Mouse (Mus musculus): Measurements from ENCODE around the gene Trim47.

Gene Trim47

DNA sequence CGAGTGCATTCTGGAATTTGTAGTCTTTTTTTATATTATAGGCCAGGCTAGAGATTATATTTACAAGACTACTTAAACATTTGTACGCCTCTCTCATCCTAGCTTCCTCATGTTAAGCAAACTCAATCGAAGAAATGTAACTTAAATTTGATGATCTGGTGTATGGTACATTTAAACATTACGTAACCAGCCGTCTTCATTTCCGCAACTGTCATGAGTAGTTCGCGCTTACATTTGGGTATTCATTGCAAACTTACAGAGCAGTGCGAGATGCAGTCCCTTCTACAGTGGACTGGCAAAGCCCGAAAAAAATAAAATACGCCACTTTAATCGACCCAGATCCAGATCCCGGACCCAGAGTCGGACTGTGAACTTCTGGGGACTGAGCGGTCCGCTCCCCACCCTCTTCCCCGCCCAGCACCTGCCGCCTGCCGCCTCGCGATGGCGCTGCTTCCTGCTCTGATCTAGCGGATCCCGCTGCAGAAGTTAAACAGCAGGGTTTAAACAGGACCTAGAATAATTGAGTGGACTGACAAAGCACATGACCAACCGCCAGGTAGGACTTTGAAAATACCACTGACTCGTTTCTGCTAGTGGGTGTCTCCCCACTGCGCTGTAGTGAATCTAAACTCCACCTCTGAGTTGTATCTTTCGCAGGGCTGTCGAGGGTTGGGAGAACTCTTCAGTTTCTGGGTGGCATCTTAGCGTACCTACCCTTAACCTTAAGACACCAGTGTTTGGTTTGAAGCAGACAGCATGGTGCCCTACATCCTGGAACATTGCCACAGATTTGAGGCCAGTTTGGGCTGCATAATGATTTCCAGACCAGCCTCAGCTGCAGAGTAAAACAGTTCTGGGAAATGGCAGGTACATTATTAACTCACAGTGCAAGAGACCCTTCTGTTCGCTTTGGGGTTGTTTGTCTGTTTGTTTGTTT is 39.5 kb downstream of the Trim47 start:
- peak; percentile 92 for DNase-seq

GRCm38 (mm10) chr11:116086258-116087193 is 40.5 kb downstream of the Trim47 start, which contains the start of gene Wbp2:
Wbp2 (minus strand) TSS chr11:116086995.
- peak; percentile 98 for DNase-seq

GRCm38 (mm10) chr11:116084166-116084565 is 42.8 kb downstream of the Trim47 start:
- no peak for DNase-seq

- DNase-seq, result no peak
Observed at GRCm38 (mm10) chr11:116083096-116083672, 43.8 kb downstream of the Trim47 start.

DNA sequence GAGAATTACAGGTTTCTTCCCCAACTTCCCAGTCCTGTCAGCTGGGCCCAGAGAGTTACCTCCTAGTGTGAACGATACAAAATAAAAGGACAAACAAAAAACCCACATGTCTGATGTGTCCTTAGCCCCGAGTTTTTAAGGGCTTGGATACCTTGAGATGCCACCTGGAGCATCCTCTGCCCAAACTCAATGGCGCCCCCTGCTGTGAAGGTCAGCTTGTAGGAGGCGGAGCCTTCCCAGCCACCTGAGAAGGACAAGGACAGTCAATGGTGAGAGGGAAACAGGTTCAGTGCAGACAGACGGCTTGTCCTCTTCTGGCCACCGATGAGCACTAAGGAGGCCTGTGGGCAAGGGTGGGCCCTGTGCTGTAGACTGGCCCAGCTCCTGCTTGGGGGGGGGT is 45.9 kb downstream of the Trim47 start:
- peak; percentile 87 for DNase-seq

DNA sequence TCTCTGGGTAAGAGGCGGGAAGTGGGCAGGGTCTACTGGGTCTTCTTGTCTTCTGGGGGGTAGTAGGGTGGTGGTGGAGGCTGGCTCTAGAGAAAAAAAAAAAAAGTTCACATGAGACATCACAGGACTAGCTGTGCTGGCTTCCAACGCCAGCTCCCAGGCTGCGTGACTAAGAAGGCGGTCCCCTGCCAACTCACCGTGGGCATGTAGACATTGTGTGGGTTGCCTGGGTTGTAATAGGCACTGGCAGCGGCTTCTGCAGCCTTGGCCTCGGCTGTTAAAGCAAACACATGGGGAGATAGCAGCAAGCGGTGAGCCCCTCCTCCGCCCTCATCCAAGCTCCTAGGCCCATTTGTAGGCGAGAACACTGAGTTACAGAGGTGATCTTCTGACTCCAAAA is 47.5 kb downstream of the Trim47 start:
- no peak for DNase-seq

DNA sequence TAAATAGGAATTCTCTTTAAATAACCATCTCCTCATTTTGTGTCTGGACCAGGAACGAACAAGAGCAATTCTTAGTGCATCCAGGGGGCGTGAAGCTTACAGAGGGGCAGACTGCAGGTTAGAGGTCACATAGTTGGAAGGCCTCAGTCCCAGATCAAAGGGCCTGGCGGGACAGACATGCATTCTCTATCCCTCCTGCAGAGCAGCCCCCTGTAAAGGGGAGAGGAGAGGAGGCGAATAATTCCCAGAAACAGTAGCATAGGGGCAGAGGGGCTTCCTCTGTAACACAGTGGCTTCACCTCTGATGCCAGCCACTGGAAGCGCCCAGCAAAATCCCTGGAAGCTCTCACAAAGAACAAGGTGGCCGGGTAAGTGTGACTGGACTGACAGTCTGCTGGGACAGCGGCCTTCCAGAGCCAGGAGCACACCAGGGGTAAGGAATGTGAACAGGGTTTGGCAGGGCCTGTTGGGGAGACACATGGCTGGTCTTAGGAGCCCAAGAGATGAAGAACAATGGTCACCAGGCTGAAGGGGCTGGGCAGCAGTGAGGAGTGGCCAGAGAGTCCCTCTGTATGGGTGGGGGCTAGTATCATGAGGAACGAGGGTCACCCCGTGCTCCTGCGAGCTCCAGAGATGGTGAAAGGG is 48.2 kb downstream of the Trim47 start:
- peak; percentile 49 for DNase-seq

- DNase-seq, result peak; percentile 96
Observed at GRCm38 (mm10) chr11:116078221-116078620, 48.8 kb downstream of the Trim47 start.

- peak; percentile 84 for DNase-seq
Observed at GRCm38 (mm10) chr11:116077446-116078204, 49.4 kb downstream of the Trim47 start, which contains the start of gene Unc13d. Unc13d (minus strand) TSS chr11:116077961.

GRCm38 (mm10) chr11:116076836-116077235 is 50.2 kb downstream of the Trim47 start:
- peak; percentile 84 for DNase-seq

GRCm38 (mm10) chr11:116076266-116076540 is 50.8 kb downstream of the Trim47 start:
- DNase-seq, result peak; percentile 52

DNA sequence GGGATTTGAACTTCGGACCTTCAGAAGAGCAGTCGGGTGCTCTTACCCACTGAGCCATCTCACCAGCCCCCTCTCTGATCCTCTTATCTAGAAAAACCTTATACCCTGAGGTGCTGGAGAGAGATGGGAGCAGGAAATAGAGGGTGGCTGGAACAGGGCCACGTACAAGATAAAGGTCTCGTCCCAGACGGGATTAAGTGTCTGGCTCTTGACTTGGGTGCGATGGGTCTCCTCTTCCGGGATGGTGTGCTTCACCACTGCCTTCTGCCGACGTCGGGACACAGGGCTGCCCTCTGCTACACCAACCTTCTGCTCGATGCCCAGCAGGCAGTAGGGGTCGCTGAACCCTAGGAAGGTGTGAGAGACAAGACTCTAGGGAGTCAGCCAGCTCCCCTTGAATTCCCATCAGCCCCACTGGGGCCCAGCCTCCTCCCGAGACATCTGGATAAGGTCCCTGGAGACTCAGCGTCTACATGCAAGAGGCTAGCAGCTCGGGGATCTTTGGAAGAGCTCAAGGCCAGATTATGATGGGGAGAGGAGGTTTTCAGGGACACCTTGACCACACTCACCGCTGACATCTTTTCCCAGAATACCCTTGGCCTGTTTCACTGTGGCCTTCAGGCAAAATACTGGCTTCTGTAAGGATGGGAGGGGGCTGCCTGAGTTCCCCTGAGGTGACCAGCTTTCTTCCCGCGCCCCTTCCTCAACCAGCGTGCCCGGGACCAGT is 51.3 kb downstream of the Trim47 start:
- DNase-seq, result peak; percentile 27

DNA sequence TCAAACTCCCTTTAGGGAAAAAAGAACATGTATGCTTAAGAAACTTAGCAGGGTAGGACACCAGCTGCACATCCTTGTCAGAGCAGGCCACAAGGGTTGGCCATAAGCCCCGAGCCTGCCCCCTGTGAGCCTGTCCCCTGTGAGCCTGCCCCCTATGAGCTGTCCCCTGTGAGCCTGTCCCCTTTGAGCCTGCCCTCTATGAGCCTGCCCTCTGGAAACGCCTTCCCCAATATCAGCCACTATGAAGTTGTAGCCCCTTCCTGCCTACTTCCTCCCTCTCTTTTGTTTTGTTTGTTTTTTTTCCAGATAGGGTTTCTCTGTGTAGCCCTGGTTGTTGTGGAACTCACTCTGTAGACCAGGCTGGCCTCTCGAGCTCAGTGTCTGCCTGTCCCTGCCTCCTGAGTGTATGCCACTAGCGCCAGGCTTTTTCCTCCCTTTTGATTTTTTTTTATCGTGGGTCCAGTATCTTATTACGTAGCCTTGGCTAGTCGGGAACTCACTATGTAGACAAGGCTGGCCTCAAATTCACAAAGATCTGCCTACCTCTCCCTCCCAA is 52.5 kb downstream of the Trim47 start:
- no peak for DNase-seq

DNA sequence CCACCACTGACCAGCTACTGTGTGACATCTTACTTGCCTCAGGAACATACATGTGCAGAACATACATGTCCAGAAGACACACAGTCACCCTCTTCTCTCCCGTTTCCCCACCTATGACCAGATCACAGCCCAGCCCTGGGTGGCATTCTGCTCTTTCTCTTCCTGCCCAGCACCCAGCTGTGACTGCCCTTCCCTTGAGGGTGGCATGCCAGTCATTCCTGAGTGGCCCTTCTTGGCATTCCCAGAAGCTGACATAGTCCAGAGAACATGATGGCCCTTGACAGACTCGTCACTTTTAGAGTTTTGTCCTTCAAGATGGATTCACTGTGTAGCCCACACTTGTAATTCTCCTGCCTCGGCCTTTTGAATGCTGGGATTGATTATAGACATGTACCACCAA is 54.4 kb downstream of the Trim47 start:
- no peak for DNase-seq

DNA sequence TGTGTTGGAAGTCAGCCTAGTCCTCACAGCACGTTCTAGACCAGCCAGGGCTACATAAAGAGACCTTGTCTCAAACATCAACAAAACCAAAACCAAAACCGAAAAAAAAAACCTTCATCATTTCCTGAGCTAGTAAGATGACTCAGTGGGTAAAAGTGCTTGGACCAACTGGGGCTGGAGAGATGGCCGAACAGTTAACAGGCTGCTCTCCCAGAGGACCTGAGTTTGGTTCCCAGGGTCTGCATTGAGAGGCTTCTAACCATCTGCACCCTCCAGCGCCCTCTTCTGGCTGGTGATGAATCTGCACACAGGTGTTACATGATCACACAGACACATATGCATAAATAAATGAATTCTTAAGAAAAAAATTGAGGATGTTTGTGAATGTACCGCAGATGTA is 55.5 kb downstream of the Trim47 start:
- DNase-seq, result peak; percentile 64

GRCm38 (mm10) chr11:116065345-116065744 is 61.7 kb downstream of the Trim47 start:
- DNase-seq, result no peak

- DNase-seq, result no peak
Observed at GRCm38 (mm10) chr11:116064187-116064867, 62.7 kb downstream of the Trim47 start.

- DNase-seq, result no peak
Observed at GRCm38 (mm10) chr11:116063562-116063961, 63.4 kb downstream of the Trim47 start.

DNA sequence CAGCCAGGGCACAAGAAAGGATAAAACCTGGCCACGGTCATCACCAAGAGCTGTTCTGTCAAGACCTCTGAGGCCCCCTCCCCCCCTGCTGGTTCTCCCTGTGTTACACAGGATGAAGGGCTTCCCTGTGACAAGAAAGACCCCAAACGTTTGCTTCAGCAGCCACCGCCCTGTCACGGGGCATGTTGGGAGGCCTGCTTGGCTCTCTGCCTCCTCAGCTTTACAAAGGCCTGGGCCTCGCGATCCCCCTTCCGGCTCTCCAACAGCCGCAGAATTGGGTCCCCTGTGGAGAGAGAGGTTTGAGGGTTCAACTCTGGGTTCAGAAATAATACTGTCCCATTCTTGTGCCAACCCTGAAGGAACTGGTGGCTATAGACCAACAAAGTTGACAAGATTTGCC is 64.5 kb downstream of the Trim47 start:
- DNase-seq, result no peak
